Mouse (Mus musculus) heart, postnatal 0 days (tissue): ENCODE results near the gene Rtl10. TPM values are rescaled to one million over a fixed set of nuclear protein-coding genes. Genes with fewer than 3 reads are reported as not detected.
A peak's percentile ranks its signal among the peaks of the same experiment; 100 is the strongest.

ENCODE experiments used
- ATAC-seq: fragments of 200-750 bp; cut with Nextera tagmentation; 2 replicates; pipeline ENCODE4 v1.8.0; 2017; ENCODE audit warnings: low read depth, moderate number of reproducible peaks, moderate library complexity; ENCODE audit not compliant: insufficient read depth
- DNase-seq: peaks from one replicate; pipeline ENCODE4 v3.0.0-alpha.2; 2016; ENCODE audit warnings: low spot score
- H3K27ac ChIP-seq: fragments of 300-500 bp; sonication (generic); 2 replicates; pipeline ENCODE4 v1.5.1; 2014; ENCODE audit warnings: low read depth, mild to moderate bottlenecking
- H3K27me3 ChIP-seq: fragments of 300-500 bp; sonication (generic); 2 replicates; pipeline ENCODE4 v1.6.1; 2014; ENCODE audit warnings: low read length, mixed read lengths; ENCODE audit not compliant: control insufficient read depth, insufficient read depth
- H3K36me3 ChIP-seq: fragments of 300-500 bp; sonication (generic); replicated peaks from 2 replicates; pipeline ENCODE4 v1.6.1; 2014; ENCODE audit warnings: low read length, mixed read lengths; ENCODE audit not compliant: control insufficient read depth, insufficient read depth
- H3K4me1 ChIP-seq: fragments of 300-500 bp; sonication (generic); 2 replicates; pipeline ENCODE4 v1.6.1; 2014; ENCODE audit warnings: antibody characterized with exemption; ENCODE audit not compliant: control insufficient read depth, insufficient read depth
- H3K4me2 ChIP-seq: fragments of 300-500 bp; sonication (generic); 2 replicates; pipeline ENCODE4 v1.6.1; 2014; ENCODE audit warnings: low read depth, mild to moderate bottlenecking, low read length, moderate library complexity
- H3K4me3 ChIP-seq: fragments of 300-500 bp; sonication (generic); 2 replicates; pipeline ENCODE4 v1.5.1; 2014; ENCODE audit warnings: low read depth, low read length
- H3K9ac ChIP-seq: fragments of 300-500 bp; sonication (generic); replicated peaks from 2 replicates; pipeline ENCODE4 v1.6.1; 2014; ENCODE audit warnings: low read depth, low read length, mixed read lengths
- H3K9me3 ChIP-seq: fragments of 300-500 bp; sonication (generic); replicated peaks from 2 replicates; pipeline ENCODE4 v1.6.1; 2016; ENCODE audit warnings: low read length; ENCODE audit not compliant: control insufficient read depth
- CTCF ChIP-seq: IDR thresholded peaks from 2 replicates; pipeline ENCODE4 v1.5.1; 2016; ENCODE audit warnings: antibody characterized with exemption, control low read depth, low read depth
- EP300 ChIP-seq: IDR thresholded peaks from 2 replicates; pipeline ENCODE4 v1.6.1; 2016; ENCODE audit warnings: antibody characterized with exemption, low read depth
- WGBS: fragments of 180-500 bp; shearing (Covaris S2); extraction: QIAGEN DNeasy Blood & Tissue Kit; methylation state at CpG from one replicate; pipeline ENCODE4 v1.1.7; 2014; 5-methylcytosine and 5-hydroxymethylcytosine counted together
- polyA plus RNA-seq: library from polyadenylated mRNA; unstranded; fragments of >200 nt; fragmentation: Nextera tagmentation; extraction: Ambion mirVana; gene quantifications from 2 replicates; pipeline ENCODE4 v1.2.1, GENCODE M21; 2015
- total RNA-seq: library from RNA; depleted of rRNA; stranded (reverse); fragments of >200 nt; gene quantifications from 2 replicates; pipeline ENCODE4 v1.2.3, GENCODE M21; 2014; ENCODE audit warnings: low replicate concordance

Rtl10 gene
- total and polyA plus RNA-seq, 2 experiments from 2014 or later = 0.42 to 0.94 TPM

GRCm38 (mm10) chr16:18490894-18491293 is 7.8 kb upstream of the Rtl10 start:
- TF ChIP-seq EP300 (no peak), CTCF (no peak)
- H3K4me2 ChIP-seq = no peak overlapping the region
- ATAC-seq = no peak
- H3K27ac ChIP-seq = no peak overlapping the region
- WGBS = 50% methylated on average over 1 of the region's 1 CpGs
- no peaks in the 10 kb centered on the region for H3K9me3 ChIP-seq
- no peak overlapping the region for H3K9ac ChIP-seq
- H3K36me3 ChIP-seq = no peaks in the 10 kb centered on the region
- no peaks in the 10 kb centered on the region for H3K4me1 ChIP-seq
- H3K4me3 ChIP-seq = no peak overlapping the region
- no peaks in the 10 kb centered on the region for H3K27me3 ChIP-seq
- no peak for DNase-seq

- ATAC-seq (peak; percentile 40), DNase-seq (no peak)
- Histone ChIP-seq H3K27me3 (no peaks in the 10 kb centered on the region), H3K27ac (peak overlapping the region; percentile 75), H3K9me3 (no peaks in the 10 kb centered on the region), H3K36me3 (peaks cover 9% of the 10 kb centered on the region), H3K4me1 (peaks cover 8% of the 10 kb centered on the region), H3K4me2 (peak overlapping the region; percentile 96), H3K4me3 (peak overlapping the region; percentile 73), H3K9ac (peak overlapping the region; percentile 79)
- TF ChIP-seq EP300 (no peak), CTCF (no peak)
- 8% methylated on average over 6 of the region's 6 CpGs for WGBS
Measured at GRCm38 (mm10) chr16:18497865-18498515, 711 bp upstream of the Rtl10 start.

DNA sequence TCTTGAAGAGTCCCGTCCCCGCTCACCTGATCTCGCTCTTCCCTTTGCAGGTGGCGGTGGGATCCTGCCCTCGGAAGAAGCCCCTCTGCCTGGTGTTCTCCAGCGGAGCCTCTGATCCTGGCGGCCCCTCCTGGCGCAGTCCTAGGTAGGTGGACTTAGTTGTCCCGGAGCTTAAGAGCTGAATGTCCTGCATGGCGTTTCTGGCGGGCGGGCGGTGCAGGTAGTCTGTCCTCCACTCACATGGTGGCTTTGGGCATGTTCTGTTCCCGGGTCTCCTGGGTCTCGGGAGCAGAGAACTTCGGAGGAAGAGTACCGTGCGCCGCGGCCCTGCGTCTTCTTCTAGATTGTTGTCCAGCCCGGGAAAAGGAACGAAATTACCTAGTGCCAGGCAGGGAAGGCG is 295 bp downstream of the Rtl10 start:
- H3K27me3 ChIP-seq = no peaks in the 10 kb centered on the region
- under 1% methylated on average over 21 of the region's 24 CpGs for WGBS
- TF ChIP-seq CTCF (no peak), EP300 (no peak)
- H3K36me3 ChIP-seq = peaks cover 9% of the 10 kb centered on the region
- H3K27ac ChIP-seq = no peak overlapping the region
- H3K4me3 ChIP-seq = peak overlapping the region; percentile 73
- DNase-seq (no peak), ATAC-seq (peak; percentile 22; the same call in 1 of the 2 replicates)
- H3K4me2 ChIP-seq = peak overlapping the region; percentile 96
- no peaks in the 10 kb centered on the region for H3K9me3 ChIP-seq
- peak overlapping the region; percentile 79 for H3K9ac ChIP-seq
- peaks cover 8% of the 10 kb centered on the region for H3K4me1 ChIP-seq

DNA sequence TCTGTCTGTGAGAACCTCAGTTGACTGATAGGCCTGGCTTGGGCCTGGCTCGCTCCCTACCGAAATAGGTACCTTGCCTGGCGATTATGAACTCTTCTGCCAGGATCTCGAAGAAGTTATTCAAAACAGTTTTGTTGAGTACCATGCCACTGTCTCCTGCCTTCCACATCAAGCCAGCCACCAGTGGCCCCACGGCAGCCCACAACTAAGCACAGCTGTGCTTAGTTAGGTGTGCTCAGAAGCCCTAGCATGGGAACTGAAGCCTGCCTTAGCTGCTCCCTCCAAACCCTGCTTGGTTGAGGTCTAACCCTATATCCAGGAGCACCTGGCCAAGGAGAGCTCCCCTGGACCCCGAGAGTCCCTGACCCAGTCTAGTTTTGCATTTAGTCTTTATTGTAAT is 2.8 kb downstream of the Rtl10 start:
- H3K27ac ChIP-seq = no peak overlapping the region
- peaks cover 9% of the 10 kb centered on the region for H3K36me3 ChIP-seq
- no peaks in the 10 kb centered on the region for H3K27me3 ChIP-seq
- peaks cover 8% of the 10 kb centered on the region for H3K4me1 ChIP-seq
- DNase-seq = no peak
- no peaks in the 10 kb centered on the region for H3K9me3 ChIP-seq
- whole genome bisulfite sequencing = 84% methylated on average over 6 of the region's 6 CpGs
- H3K4me2 ChIP-seq = no peak overlapping the region
- no peak for ATAC-seq
- TF ChIP-seq EP300 (no peak), CTCF (no peak)
- no peak overlapping the region for H3K4me3 ChIP-seq
- no peak overlapping the region for H3K9ac ChIP-seq

- no peak for ATAC-seq
- H3K4me1 ChIP-seq = peaks cover 8% of the 10 kb centered on the region
- H3K36me3 ChIP-seq = peaks cover 9% of the 10 kb centered on the region
- H3K27ac ChIP-seq = peak overlapping the region; percentile 28; the same call in 1 of the 2 replicates
- H3K9ac ChIP-seq = no peak overlapping the region
- DNase-seq = no peak
- H3K4me2 ChIP-seq = no peak overlapping the region
- 89% methylated on average over 14 of the region's 14 CpGs for WGBS
- no peaks in the 10 kb centered on the region for H3K27me3 ChIP-seq
- TF ChIP-seq CTCF (no peak), EP300 (no peak)
- H3K9me3 ChIP-seq = no peaks in the 10 kb centered on the region
- no peak overlapping the region for H3K4me3 ChIP-seq
Measured at GRCm38 (mm10) chr16:18503566-18504342, 5.1 kb downstream of the Rtl10 start.
